Mouse (Mus musculus) cerebellum, postnatal 4 days (tissue): ENCODE measurements around the gene Orm1.

Experiments used
- DNase-seq, 2 experiments: peaks; one replicate each; pipeline ENCODE4 v3.0.0; 2022; ENCODE audit warnings: low spot score in 2 of 2, mixed read lengths in 1 of 2

Orm1 gene

DNA sequence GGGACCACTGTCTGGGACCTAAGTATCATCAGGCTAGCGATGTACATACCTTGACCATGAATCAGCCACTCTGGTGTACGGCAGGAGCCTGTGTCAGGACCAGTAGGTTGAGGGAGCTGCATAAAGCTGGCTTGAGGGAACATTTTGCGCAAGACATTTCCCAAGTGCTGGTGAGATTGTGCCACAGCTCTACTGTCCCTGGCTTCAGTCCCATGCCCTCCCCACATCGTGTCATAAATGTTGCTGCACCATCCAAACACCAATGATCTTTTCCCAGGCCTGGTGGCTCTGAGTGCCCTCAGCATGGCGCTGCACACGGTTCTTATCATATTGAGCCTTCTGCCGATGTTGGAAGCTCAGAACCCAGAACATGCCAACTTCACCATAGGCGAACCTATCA, at the start of gene Orm1:
TSS of gene Orm1 (plus strand) at position 266 of the 400 bp plus-strand sequence.
- no peak for DNase-seq

DNA sequence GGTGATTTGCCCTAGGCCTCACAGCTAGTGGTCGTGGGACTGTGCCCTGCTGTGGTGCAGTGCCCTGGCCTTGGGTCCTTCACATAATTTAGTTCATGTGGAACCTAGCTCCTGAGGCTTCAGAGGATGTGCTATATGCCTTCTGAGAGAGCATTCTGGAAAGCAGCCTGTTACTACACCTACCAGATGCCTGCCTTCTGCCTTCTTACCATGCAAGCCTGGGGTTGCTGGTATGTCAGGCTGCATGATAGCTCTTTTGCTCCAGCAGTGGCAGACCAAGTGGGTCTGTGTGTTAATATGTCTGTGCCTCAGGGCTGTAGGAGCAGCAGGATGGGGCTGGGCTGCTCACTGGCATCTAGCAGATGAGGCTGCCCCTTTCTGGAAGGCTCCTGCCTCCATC, 48.7 kb upstream of the Orm1 start:
- no peak for DNase-seq

DNA sequence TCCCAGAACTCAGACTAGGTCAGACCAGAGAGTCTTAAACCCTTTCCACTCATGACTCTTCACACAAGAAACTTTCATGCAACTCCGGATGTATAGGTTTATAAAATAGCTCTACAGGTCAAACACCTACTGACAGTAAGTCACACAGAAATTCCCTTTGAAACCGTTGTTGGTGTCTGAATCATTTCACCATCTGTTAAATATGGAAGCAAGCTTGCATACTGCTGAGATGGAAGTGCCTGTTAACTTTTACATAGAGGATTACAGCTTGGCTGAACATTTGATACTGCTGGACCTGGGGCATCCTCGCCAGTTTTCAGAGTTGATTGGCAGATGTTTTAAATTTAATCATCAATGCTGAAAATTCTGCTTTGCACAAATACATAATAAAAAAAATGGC, 48.1 kb upstream of the Orm1 start:
- no peak for DNase-seq

DNA sequence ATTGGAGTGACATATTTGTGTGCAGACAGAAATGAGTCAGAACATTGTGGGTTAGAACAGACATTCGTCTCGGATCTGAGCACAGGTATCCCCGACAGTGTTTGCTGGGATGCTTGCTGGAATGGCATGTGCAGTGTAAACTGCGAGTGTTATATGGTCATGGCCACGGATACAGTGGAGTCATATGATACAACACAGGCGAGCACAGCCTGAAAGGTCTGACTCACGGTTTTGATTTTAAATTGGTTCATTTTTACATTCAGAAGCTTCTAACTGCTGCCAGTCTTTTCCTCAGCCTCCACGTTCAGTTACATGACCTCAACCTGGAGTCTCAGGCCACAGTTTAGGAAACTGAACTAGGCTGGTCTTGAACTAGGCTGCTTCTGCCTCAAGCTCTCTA, 47.5 kb upstream of the Orm1 start:
- no peak for DNase-seq

DNA sequence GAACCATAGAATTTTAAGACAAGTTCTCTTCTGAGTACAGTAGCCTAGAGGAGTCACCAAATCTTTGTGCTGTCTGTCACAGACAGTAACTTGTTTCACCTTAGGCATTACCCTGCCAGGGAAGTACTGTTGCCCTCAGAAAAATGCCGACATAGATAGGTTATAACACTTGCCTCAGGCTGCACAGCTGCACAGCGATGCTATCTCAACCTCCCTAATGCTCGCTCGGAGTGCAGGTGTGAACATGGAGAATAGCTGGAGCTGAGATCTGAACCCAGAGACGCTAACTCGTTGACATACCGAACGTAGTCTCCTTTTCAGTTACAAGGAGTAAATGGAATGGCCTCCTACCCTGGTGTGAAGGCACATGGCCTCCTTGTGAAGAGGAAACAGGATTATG, 46.2 kb upstream of the Orm1 start:
- DNase-seq, result no peak

DNA sequence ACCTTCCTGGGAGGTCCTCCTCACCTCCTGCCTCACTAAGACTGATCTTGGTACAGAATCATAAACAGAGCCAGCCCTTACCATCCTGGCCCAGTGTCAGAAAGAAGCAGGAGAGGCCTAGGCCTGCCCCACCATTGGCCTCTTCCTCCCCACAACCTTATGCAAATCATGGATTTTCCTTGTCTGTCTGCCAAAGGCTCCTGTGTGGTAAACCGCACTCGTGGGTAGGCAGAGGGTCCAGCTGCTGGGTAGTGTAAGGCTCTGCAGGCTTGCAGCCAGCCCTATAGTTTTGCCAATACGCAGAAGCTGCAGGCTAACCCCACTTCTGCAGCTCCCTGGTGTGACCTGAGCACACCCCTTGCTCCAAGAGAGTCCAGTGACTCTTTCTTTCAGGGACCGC, 41.7 kb upstream of the Orm1 start:
- peak in 1 of 2 experiments; percentile 32 for DNase-seq

DNA sequence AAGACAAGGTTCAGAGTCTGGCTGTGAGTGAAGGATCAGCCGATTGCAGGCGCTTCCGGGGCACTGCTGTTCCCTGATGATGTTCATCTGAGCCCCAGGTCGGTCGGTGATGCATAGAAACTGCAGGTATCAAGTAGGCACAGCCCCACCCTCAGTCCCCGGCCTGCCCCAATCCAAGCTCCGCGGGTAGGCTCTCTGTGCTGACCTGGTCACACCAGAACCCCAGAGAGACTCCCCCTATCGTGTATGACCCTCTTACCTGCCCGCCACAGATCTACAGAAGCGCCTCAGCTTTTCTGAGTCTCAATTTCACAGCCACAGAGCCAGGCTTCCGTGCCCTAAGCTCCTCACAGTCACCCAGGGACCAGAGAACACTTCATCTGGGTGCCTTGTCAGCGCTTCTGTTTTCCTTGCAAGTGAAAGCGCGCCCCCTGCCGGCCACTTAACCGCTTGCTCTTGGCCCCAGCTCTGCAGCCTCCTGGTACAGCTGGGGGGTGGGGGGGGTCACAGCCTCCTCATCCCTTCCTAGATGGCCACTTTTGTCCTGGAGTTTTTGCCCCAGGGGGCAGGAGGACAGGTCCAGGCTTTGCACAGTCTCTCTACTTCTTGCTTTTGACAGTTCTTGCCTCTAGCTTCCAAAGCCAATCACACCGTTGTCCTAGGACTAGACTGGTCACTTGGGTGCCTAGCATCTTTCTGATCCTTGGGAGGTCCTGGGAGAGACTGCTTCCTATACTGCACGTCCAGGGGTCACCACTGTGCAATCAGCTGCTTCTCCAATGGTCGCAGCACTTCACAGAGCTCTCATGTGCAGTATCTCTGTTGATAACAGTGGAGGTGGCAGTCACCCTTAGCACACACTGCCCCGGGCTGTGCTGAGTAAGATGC, 36.9 kb upstream of the Orm1 start:
- peak; percentile 90 to 94 for DNase-seq

DNA sequence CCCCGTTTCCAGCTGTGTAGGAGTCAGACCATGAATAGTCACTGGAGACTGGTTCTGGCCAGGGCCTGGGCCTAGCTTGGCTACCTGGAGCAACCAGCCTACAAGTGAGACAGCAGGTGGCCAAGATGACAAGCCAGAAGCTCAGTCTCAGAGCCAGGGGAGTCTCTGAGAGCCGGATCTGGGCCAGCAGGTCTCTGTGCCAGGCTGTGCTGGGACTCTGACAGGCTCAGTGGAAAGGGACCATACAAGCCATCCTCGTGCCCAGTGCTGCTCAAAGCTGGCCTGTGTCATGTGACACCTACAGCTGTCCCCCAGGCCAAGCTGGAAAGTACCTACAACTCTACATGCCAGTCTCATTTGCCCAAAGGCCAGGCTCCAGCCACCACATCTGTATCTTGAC, 36.0 kb upstream of the Orm1 start:
- DNase-seq, result peak in 1 of 2 experiments; percentile 38

DNA sequence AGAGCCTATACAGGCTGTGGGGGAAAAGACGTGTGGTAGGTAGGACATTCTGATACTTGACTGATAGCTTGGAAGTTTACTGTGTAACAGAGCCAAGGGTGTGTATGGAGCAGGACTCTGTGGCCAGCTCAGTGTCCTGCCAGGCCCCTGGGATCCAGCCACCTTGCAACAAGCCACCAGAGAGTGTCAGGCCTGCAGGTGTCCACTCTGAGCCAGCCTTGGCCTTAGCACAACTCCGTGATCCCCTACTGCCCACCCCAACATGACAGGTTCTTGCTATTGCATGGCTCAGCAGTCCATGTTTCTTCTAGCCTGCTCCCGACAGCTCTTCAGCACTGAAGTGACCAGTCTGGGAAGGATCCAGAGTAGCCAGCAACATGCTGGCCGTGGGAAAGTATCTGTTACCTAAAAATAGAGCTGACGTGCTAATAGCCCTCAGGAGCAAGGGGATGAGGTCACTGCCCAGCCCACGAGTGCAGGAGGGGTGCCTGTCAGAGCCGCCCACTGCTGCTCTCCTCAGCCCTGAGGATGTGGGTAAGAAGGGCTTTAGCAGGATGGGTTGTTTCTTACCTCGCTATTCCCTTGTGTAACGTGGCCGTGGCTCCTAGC, 34.0 kb upstream of the Orm1 start:
- DNase-seq, result no peak

DNA sequence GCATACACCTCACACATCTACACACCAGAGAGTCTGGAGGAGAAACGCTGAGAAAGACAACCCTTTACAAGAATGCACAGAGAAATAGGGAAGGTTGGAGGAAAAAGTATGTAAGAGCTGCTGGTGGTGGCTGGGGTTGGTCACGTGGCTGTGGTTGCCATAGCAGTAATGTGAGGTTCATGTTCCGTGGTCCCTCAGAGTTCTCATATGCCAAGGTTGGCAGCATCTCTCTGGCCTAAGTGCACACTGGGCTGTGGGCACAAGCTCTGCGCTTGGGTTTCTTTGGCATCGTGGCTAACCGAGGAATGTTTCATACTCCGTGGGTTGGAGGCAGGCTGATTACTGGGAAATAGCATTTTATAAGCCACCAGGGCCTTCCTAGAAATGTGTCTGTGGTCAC, 32.9 kb upstream of the Orm1 start:
- DNase-seq, result no peak

DNA sequence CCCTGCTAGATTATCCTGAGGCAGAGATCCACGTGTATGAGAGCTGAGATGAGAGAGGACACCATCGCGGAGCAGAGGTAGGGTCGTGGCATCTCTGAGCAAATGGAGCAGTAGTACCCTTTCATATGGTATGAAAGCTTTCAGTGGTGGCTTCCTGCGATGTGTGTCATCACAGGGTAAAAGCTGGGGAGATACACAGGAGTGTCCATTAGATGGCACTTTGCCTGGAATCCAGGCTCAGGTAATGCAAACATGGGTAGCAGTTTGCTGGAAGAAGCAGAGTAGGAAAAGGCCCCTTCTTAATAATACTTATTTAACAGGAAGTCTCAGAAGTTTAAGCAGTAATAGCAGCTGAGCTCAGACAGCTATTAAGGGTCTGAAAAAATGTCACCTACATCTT, 30.3 kb upstream of the Orm1 start:
- DNase-seq, result no peak

DNA sequence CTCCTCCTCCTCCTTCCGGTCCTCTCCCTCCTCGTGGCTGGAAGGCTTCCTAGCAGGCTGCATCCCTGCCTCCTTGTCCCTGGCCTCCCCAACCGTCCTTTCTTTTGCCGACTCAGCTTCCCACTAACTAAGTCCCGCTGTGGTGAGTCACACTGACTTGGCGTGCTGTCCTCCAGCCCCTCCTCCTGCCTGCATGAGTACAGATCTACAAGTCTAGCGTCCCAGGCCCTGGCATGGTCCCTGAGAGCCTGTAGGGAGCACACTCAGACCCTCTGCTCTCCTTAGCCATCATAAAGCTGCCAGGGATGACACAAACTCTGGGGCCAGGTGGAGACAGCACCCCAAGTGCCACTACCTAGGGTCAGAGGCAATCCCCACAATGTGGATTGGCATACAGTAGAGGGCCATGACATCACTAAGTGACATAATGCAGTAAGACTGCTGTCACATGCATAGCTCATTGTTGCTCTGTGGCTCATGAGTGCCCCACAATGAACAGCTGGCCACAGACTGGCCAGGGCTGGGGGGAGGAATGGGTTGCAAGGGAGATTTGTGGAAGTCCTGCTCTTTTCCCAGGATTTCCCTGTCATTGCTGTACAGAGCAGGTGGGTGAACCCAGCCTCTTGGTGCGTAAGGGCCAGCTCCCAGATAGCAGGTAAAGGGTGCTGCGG, 28.1 kb upstream of the Orm1 start:
- DNase-seq, result no peak

DNA sequence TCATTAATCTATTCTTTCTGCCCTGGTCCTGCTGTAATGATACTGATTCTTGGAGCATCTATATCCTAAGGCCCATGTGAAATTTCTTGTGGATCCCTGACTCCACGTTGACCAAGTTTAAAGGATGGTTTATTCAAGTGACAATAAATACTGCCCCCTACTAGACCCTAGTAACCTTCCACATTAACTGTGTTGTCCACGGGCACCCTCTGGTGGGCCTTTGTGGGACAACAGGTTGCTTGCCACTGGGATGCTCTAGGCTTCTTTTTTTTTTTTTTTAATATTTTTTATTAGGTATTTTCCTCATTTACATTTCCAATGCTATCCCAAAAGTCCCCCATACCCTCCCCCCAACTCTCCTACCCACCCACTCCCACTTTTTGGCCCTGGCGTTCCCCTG, 24.8 kb upstream of the Orm1 start:
- DNase-seq, result peak; percentile 72 to 85

DNA sequence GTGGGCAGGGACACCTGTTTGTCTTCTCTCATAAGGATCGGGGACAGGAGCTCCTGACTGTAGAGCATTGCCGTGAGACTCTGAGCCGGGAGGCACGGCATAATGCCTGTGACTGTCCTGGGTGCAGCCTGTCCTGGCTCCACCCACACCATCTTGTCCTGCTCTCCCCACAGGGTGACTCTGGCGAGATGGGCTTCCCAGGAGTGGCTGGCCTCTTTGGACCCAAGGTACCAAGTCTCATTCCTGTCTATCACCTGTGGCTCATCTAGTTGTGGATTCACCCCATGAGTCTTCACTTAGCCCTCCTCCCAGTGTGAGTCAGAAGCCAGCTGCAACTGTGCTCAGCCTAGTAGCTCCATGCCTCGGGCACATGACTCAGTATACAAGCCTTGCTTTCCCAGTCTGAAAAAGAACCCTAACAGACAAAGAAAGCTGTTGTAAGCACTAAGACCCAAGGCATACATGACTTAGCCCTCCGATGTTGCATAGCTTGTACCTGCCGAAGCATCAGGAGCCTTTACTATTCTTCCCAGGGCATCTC, 21.0 kb upstream of the Orm1 start:
- DNase-seq, result no peak

DNA sequence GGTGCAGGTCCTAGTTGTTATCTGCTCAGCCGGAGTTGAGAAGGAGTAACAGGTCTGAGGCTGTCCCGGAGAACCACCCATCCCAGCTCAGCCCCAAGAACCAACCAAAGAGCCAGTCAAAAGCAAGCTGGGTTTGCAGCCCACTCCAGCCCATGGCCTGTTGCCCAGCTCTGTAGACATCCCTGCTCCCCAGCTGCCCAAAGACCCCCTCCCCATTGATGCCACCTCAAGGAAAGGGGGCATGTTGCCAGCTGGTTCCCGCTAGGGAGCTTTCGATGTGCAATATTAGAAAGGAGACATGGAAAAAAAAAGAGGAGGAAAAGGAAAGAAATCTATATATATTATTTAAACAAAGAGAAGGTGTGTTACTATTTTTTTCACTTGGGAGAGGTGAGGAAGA, 11.0 kb upstream of the Orm1 start:
- no peak for DNase-seq

DNA sequence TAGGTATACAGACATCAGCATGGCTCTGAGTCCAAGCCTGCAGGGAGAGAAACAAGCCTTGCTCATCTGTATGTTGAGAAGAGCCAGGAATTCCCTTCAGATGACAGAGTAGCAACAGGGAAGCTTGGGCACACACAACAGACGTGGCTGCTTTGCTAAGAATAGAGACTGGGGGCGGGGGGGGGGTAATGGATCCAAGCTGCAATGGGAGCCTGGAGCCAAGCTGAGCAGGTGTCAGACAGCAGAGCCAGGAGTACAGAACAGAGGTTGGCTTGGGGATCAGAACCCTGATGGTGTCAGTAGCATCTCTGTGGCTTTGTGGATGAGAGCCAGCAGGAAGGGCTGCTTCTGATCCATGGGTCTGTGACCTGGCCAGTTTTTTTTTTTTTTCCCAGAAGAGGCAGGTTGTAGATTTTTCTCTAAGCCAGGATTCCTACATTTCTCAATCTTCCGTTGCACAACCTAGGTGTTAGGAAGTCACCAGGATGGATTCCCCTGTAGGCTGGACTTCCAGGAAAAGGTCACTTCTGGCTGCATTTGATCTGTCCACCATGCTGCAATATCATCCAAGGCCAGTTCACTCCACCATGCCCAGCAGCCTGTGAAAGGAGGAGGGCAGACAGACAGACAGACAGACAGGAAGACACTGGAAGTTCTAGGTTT, 5.8 kb upstream of the Orm1 start:
- peak in 1 of 2 experiments; percentile 38 for DNase-seq

DNA sequence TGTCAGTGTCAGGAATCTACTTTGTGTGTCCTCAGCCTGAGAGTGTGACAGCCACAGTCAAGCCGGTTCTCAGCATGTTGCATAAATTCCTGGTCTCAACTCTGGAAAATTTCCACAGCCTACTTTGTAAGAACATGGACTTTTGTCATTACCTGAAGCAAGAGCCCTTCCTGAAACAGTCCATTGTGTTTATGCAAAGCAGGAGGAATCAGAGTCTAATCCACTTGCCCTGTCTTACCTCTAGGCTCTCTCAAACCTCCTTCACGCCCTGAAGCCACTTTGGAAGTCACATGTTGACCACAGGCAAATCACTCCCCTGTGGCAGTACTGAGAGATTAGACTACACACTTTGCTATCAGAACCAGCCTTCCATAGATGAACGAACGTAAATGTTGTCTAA, 1.9 kb upstream of the Orm1 start:
- DNase-seq, result no peak

DNA sequence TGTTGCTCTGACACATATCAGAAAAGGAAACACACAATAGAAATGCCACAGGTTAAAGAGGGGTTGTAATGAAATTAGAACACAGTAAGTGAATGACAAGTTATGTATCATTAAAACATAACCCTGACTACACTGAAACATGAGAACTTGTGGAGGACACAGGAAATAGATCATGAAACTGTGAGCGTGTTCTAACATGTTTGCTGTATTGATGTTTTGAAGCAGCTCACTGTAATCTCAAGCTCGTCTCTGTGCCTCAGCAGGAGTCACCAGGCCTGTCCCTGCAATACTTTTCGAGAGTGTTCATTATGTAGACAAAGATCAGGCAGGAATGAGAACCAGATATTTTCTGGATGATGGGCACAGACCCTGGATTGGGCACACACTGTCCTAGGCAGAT, 752 bp upstream of the Orm1 start:
- no peak for DNase-seq

DNA sequence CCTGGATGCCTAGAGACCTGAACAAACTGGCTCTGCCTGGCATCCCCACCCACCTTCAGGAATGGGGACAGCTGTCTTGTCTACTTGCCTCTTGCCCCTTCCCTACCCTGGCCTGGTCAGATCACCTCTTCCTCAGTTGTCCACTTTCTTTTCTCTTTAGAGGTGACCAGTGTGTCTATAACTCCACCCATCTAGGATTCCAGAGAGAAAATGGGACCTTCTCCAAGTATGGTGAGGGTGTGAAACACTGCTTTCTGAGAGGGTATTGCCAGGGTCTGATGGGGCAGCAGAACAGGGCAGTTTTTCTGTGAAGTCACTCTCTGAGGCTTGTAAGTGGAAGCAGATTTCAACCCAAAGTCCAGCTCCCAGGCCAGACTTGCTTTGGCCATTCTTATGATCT, 901 bp downstream of the Orm1 start:
- DNase-seq, result no peak

DNA sequence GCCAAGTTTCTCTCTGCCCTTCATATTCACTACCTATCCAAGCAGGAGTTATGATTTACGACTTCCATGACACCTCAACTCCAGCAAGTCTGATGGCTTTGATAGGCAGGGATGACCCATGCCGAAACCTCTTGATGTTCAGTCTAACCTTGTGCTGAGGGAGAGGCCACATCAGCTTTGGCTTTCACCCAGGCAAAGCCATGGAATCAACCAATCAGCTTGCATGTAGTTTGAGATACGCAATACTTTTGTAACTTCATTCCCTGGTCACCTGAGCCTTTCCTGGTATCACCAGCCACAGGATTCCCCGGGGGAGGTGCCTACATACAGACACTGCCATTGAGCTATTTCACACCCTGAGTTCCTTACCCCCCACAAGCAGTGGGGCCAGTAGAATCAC, 2.3 kb downstream of the Orm1 start:
- no peak for DNase-seq

DNA sequence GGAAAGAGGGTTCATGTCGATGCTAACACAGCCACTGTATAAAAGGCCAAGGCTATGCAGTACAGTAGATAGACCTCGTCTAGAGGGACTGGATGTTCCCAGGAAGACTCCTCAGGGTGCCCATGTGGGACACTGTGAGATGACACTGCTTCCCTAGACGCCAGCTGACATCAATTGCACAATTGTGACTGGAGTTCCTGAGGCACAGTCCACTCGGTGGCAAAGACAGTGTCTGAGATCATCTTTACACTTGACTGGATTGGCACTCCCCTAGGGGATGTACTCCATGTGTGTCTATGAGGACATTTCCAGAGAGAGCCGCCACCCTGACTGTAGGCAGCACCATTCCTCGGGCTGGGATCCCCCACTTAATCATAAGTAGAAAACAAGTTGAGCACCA, 4.2 kb downstream of the Orm1 start:
- DNase-seq, result no peak
